Mouse (Mus musculus) kidney, adult 11 months (tissue): Measurements from ENCODE around the gene Myog.
A peak's percentile ranks its signal among the peaks of the same experiment; 100 is the strongest.

Experiments used
- DNase-seq: peaks from one replicate; pipeline ENCODE4 v3.0.0; 2022

Gene Myog

GRCm38 (mm10) chr1:134331879-134332635 is 42.3 kb downstream of the Myog start:
- peak; percentile 48 for DNase-seq

GRCm38 (mm10) chr1:134332770-134333271 is 43.0 kb downstream of the Myog start, which contains the start of gene Ppfia4:
Gene Ppfia4 (minus strand): TSS chr1:134332928.
- DNase-seq: no peak

- no peak for DNase-seq
Measured at GRCm38 (mm10) chr1:134333371-134334110, 43.8 kb downstream of the Myog start.

- DNase-seq: no peak
Measured at GRCm38 (mm10) chr1:134334111-134334827, 44.5 kb downstream of the Myog start.

- DNase-seq: no peak
Measured at GRCm38 (mm10) chr1:134335211-134335923, 45.6 kb downstream of the Myog start.

- DNase-seq: no peak
Measured at GRCm38 (mm10) chr1:134335924-134336810, 46.4 kb downstream of the Myog start.

- DNase-seq: no peak
Measured at GRCm38 (mm10) chr1:134336958-134337710, 47.3 kb downstream of the Myog start.

GRCm38 (mm10) chr1:134339162-134339561 is 49.4 kb downstream of the Myog start:
- DNase-seq: no peak

GRCm38 (mm10) chr1:134339757-134340619 is 50.2 kb downstream of the Myog start:
- DNase-seq: no peak

- no peak for DNase-seq
Measured at GRCm38 (mm10) chr1:134341641-134342277, 52.0 kb downstream of the Myog start.
